Mouse (Mus musculus) G1E (cell line): ENCODE results near the gene Tmeff1. TPM values are rescaled to one million over a fixed set of nuclear protein-coding genes. Genes with fewer than 3 reads are reported as not detected.

Experiments
- ATAC-seq: 2 replicates; pipeline ENCODE4 v1.8.0; 2016; ENCODE audit warnings: mild to moderate bottlenecking; ENCODE audit not compliant: insufficient number of reproducible peaks, poor library complexity, low FRiP score, severe bottlenecking; ENCODE audit errors: extremely low read depth
- DNase-seq: peaks from one replicate; pipeline ENCODE4 v3.0.0; 2012; ENCODE audit warnings: low spot score
- H3K27me3 ChIP-seq: 2 replicates; pipeline ENCODE4 v1.6.1; 2012; ENCODE audit warnings: mild to moderate bottlenecking, low read length, inconsistent platforms; ENCODE audit not compliant: insufficient read depth
- H3K36me3 ChIP-seq: replicated peaks from 2 replicates; pipeline ENCODE3; 2012; ENCODE audit warnings: mild to moderate bottlenecking, inconsistent platforms
- H3K4me1 ChIP-seq: 2 replicates; pipeline ENCODE4 v1.6.1; 2012; ENCODE audit warnings: low read depth, low read length, inconsistent platforms, mixed read lengths; ENCODE audit not compliant: insufficient read depth
- H3K4me3 ChIP-seq: 2 replicates; pipeline ENCODE4 v1.5.1; 2012; ENCODE audit warnings: low read depth, mild to moderate bottlenecking, inconsistent platforms, low read length, moderate library complexity, mixed read lengths
- H3K9me3 ChIP-seq: replicated peaks from 2 replicates; pipeline ENCODE4 v1.6.1; 2012; ENCODE audit warnings: inconsistent platforms
- CTCF ChIP-seq: IDR thresholded peaks from 2 replicates; pipeline ENCODE4 v1.5.1; 2012; ENCODE audit warnings: low read depth, low read length, inconsistent platforms, mixed read lengths
- GATA1 ChIP-seq: IDR thresholded peaks from 2 replicates; pipeline ENCODE4 v1.6.1; 2012; ENCODE audit warnings: borderline replicate concordance, low read length, inconsistent platforms, mixed read lengths
- GATA2 ChIP-seq: IDR thresholded peaks from 2 replicates; pipeline ENCODE4 v1.6.1; 2012; ENCODE audit warnings: low read depth, low read length, inconsistent platforms, borderline replicate concordance
- POLR2AphosphoS5 ChIP-seq: IDR thresholded peaks from 2 replicates; pipeline ENCODE4 v1.6.1; 2012; ENCODE audit warnings: low read depth, low read length, inconsistent platforms; ENCODE audit not compliant: insufficient replicate concordance
- TAL1 ChIP-seq: conservative IDR thresholded peaks from 2 replicates; pipeline ENCODE4 v1.6.1; 2012; ENCODE audit warnings: low read depth, low read length, inconsistent platforms, mixed read lengths
- polyA plus RNA-seq: library from polyadenylated mRNA; stranded (reverse); fragments of >175 nt; gene quantifications from 2 replicates; pipeline ENCODE4 v1.2.3, GENCODE M21; 2012
- total RNA-seq, 2 experiments: library from RNA; stranded (forward) in 1 of 2; stranded (reverse) in 1 of 2; fragments of 200-1000 nt in 1 of 2; fragments of >200 nt in 1 of 2; fragmentation: Nextera tagmentation in 1 of 2; gene quantifications; 2 replicates each; pipeline ENCODE4 v1.2.3; 2014 to 2017

Tmeff1 gene
- total and polyA plus RNA-seq, 3 experiments, result not detected

- Histone ChIP-seq H3K4me3 (no peak overlapping the region), H3K9me3 (peaks cover 2% of the 10 kb centered on the region; the same call in 1 of the 2 replicates), H3K36me3 (no peaks in the 10 kb centered on the region), H3K27me3 (no peaks in the 10 kb centered on the region), H3K4me1 (no peaks in the 10 kb centered on the region)
- ATAC-seq, result no peak
- TF ChIP-seq GATA2 (no peak), TAL1 (no peak), GATA1 (no peak), CTCF (no peak), POLR2AphosphoS5 (no peak)
- DNase-seq, result no peak
Measured at GRCm38 (mm10) chr4:48559652-48560051, 25.3 kb upstream of the Tmeff1 start.

GRCm38 (mm10) chr4:48561824-48562223 is 23.1 kb upstream of the Tmeff1 start:
- no peaks in the 10 kb centered on the region for H3K36me3 ChIP-seq
- no peak for ATAC-seq
- DNase-seq, result no peak
- no peaks in the 10 kb centered on the region for H3K4me1 ChIP-seq
- TF ChIP-seq GATA1, result no peak
- TF ChIP-seq TAL1, result no peak
- TF ChIP-seq GATA2, result no peak
- no peak for TF ChIP-seq POLR2AphosphoS5
- TF ChIP-seq CTCF, result no peak
- peaks cover 3% of the 10 kb centered on the region; the same call in 1 of the 2 replicates for H3K9me3 ChIP-seq
- no peak overlapping the region for H3K4me3 ChIP-seq
- no peaks in the 10 kb centered on the region for H3K27me3 ChIP-seq

- H3K4me1 ChIP-seq, result no peaks in the 10 kb centered on the region
- ATAC-seq, result no peak
- no peaks in the 10 kb centered on the region for H3K36me3 ChIP-seq
Measured at GRCm38 (mm10) chr4:48564962-48565361, 20.0 kb upstream of the Tmeff1 start.

GRCm38 (mm10) chr4:48576361-48576760 is 8.6 kb upstream of the Tmeff1 start:
- no peak for ATAC-seq
- H3K4me1 ChIP-seq, result no peaks in the 10 kb centered on the region
- no peak for DNase-seq
- H3K36me3 ChIP-seq, result no peaks in the 10 kb centered on the region
- no peaks in the 10 kb centered on the region for H3K27me3 ChIP-seq
- H3K4me3 ChIP-seq, result no peak overlapping the region
- peaks cover 9% of the 10 kb centered on the region for H3K9me3 ChIP-seq
- TF ChIP-seq TAL1, result no peak
- TF ChIP-seq POLR2AphosphoS5, result no peak
- no peak for TF ChIP-seq CTCF
- TF ChIP-seq GATA2, result no peak
- no peak for TF ChIP-seq GATA1

More at GRCm38 (mm10) chr4:48564962-48565361, 20.0 kb upstream of the Tmeff1 start:
- no peak for DNase-seq
- Histone ChIP-seq H3K4me3 (no peak overlapping the region), H3K27me3 (no peaks in the 10 kb centered on the region), H3K9me3 (0 out of 2 replicates have a peak, but pooled peaks cover 2% of the 10 kb centered on the region)
- TF ChIP-seq POLR2AphosphoS5 (no peak), GATA1 (no peak), CTCF (no peak), TAL1 (no peak), GATA2 (no peak)

DNA sequence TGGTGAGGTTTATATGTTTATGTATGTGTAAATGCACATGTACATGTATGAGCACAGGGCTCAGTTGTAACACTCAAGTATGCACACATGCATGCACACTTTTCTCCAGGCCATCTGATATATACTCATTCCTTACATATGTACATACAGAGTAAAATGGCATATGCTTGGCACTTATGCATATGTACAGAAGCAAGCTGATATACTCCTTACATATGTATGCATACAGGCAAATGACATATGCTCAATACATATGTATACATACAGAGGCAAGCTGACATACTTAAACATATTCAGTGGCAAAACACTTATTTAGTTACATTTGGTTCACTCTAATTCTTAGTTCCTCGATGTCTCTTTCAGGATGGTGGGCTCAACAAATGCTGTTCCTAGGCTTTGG is 7.1 kb upstream of the Tmeff1 start:
- Histone ChIP-seq H3K4me1 (no peaks in the 10 kb centered on the region), H3K4me3 (no peak overlapping the region), H3K9me3 (peaks cover 9% of the 10 kb centered on the region), H3K36me3 (no peaks in the 10 kb centered on the region), H3K27me3 (no peaks in the 10 kb centered on the region)
- TF ChIP-seq GATA2 (no peak), GATA1 (no peak)
- DNase-seq, result no peak
- no peak for ATAC-seq

- ATAC-seq, result no peak
- DNase-seq, result no peak
- Histone ChIP-seq H3K4me1 (no peaks in the 10 kb centered on the region), H3K27me3 (no peaks in the 10 kb centered on the region), H3K4me3 (no peak overlapping the region), H3K36me3 (no peaks in the 10 kb centered on the region), H3K9me3 (peaks cover 11% of the 10 kb centered on the region)
- TF ChIP-seq CTCF (no peak), GATA2 (no peak), TAL1 (no peak), GATA1 (no peak), POLR2AphosphoS5 (no peak)
Measured at GRCm38 (mm10) chr4:48578399-48578798, 6.6 kb upstream of the Tmeff1 start.
